Mouse (Mus musculus): ENCODE measurements around the gene Gfap.

The Gfap gene

DNA sequence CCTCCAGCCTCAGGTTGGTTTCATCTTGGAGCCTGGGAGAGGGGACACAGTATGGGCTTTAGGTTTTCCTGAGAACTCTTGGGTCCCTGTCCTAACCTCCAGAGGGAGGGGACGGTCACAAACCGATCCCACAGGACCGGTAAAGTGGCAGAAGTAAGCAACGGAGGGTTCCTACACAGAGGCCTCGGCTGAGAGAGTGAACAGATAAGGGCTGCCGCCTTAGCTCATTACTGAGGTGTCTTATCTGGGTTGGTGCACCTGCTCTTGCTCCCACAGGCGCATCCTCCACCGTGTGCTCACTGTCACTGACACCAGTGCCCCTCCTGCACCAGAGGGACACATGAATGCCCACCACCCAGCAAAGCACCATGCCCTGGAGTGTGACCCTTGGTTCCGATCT lies 4.9 kb downstream of the Gfap start:
- no peak for DNase-seq

DNA sequence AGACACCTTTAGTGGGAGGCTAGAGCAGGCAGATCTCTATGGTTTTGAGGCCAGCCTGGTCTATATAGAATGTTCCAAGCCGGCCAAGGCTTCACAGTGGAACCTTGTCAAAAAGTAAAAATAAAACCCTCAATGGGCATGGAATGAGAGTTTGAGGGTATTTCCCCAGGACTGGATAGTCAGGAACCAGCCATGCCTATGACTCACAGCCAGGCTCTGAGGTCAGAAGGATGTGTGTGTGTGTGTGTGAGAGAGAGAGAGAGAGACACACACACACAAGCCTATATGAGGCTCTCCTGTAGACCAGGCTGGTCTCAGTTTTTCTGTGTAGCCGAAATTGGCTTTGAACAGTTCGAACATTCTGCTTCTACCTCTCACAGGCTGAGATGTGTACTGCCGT lies 6.0 kb downstream of the Gfap start:
- DNase-seq: no peak

DNA sequence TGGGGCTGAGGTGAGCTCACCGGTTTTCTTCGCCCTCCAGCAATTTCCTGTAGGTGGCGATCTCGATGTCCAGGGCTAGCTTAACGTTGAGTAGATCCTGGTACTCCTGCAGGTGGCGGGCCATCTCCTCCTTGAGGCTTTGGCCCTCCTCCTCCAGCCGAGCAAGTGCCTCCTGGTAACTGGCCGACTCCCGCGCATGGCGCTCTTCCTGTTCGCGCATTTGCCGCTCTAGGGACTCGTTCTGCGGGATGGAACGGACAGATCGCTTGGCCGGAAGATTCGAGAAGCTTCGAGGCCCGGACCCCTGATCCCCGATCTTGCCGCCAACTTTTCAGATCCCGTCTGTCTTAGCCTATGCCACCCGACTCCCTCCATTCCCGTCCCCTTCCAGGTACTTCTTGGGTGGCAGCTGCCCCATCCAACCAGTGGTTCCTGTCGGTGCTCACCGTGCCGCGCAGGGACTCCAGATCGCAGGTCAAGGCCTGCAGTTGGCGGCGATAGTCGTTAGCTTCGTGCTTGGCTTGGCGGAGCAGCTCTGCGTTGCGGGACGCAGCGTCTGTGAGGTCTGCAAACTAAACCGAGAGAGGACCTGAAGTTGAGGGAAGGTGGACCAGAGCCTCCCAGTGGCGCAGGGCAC lies 7.6 kb downstream of the Gfap start:
- DNase-seq: no peak

DNA sequence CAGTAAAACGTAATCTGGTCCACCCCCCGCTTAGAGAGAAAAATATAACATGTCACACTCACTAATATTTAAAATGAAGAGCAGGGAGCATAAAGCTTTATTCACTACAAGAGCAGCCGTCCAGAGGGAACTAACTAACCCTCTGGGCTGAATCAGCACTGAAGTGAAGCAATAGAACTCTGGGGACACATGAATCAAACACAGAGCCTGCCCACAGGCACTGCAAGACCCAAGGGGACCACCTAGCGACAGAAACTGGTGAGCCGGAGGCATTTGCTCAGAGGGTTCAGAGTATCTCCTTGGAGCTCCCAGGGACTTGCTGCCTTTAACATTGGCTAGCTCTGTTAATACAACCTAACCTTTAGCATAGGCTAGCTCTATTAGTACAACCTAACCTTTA lies 10.6 kb downstream of the Gfap start:
- no peak for DNase-seq

DNA sequence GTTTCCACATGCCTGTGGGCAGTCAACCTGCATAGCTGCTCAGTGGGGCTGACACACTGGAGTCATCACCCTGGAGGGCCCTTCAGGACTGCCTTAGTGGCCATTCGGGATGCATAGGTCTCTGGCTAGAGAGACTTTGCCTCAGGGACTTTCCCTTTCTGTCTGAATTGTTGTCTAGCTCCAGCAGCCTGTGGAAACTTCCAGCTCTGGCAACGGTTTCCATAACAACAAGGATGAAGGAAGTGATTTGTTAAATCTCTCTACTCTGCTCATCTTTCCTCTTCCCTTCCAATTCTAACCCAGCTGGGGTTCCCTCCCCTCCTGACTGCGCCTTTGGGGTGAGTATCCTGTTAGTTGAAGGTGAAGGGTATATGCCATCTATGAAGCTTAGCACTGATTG lies 12.6 kb downstream of the Gfap start:
- peak; percentile 44 for DNase-seq

DNA sequence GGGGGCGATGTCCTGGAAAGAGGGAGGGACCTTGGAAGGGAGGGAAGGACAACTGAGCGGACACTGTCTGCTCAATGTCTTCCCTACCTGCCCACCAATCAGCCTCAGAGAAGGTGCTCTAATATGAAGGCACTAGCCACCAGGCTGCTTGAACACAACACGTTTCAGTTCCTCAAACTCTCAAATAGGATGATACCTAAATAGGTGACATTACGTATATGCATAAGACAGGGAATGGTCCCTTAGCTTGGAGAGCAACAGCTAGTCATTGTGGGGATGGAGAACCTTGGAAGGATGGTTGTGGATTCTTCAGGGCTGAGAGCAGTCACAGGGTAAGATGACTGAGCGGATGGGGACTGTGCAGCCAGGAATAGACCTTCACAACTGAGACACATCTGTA lies 13.3 kb downstream of the Gfap start:
- DNase-seq: no peak

DNA sequence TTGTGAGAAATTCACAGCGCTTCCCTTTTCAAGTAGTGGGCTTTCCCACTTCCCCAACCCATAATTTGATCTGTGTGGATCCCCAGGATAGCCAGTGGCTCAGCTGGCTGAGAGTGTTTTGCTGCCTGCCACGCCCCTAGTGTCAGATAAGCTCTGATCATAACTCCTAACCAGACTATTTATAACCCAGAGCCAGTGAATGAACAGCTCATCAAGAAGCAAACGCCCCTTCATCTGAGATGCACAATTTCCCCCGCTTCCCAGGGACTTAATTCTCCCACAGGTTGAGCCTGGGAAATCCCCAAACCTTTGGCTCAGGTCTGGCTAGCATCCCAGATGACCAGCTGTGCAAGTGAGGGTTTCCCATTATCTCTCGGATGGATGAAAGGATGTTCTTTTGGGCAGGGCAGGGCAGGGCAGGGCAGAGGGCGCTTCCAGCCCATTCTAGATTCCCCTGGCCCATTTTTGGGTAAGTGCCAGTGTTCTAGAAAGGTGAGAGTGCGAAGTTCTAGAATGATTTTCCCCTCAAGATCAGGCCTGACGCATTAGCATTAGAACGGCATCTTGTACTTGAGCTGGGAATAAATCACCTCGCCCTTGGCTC lies 16.0 kb downstream of the Gfap start, which contains the start of gene Fam187a:
Fam187a (plus strand) TSS at position 554 of the 604 bp plus-strand sequence.
- DNase-seq: no peak

DNA sequence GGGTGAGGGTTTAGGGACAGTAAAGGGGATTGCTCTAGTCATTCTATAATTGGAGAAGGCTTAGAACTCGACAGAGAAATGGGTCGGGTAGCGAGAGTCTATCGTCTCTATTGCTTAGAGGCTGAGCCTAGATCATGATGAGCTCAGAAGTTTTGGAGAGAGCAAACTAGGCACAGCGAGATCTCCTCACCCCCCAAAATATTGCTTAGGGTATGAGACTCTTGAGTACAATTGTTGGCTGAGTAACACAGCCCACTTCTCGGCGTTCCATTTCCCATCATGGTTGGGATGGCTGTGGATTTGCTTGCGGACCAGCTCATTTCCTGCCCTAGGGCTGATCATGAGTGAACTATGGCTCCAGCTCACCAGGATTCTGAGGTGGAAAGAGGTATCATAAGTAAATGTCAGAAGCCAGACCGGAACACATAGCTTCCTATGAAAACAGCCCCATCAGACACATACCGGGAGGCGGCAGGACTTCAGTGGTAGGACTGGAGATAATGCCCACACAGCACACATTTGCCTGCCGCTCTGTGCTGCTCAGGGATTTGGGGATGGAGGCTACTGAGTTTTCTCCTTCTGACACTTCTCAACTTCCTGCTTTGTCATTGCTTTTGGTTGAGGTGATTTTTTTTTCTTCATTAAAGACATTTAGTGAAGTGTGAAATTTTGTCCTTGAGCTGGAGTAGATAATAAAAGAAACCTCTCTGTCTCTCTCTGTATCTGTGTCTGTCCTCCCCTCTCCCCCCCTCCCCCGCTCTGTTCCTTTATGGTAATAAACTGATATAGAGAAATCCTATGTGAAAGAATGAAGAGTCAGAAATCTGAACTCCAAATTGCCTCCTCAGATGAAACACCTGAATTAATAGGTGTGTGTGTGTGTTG lies 19.2 kb downstream of the Gfap start:
- peak; percentile 24 for DNase-seq

DNA sequence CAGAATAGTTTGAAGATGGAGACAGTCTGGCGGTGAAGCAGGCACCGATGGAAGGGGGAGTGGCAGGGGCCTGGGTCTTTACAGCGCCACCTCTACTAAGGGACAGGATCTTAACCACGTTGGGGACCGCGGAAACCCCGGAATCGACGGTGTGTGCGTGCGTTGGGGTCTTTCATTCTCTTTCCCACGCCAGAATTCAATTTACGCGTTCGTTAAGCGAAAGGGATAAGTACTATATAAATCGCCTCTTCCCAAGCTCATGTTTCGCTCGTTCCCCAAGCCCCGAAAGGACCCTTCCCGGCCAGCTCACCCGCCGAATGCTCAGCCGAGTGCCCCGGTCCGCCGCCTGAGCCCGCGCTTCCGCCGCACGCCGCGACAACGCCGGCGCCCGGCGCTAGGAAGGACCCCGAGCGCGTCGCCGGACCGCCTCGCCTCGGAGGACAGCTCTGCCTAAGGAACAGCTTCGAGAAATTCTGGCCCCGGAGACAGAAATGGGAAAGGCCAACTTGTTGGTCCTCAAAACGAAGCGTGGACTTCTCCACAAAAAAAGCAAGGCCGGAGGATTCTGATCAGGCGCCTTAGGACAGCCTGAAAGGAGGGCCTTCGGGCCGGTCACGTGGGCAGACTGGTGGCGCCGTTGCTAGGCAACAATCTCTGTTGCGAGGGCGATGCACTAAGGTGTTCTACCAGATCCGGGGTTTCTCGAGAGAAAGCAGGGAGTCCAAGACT lies 20.0 kb downstream of the Gfap start, which contains the start of the genes Eftud2 and Ccdc103:
Eftud2 (minus strand) TSS at position 401 of the 729 bp plus-strand sequence.
Ccdc103 (plus strand) TSS at position 620 of the 729 bp plus-strand sequence.
- peak; percentile 93 for DNase-seq

DNA sequence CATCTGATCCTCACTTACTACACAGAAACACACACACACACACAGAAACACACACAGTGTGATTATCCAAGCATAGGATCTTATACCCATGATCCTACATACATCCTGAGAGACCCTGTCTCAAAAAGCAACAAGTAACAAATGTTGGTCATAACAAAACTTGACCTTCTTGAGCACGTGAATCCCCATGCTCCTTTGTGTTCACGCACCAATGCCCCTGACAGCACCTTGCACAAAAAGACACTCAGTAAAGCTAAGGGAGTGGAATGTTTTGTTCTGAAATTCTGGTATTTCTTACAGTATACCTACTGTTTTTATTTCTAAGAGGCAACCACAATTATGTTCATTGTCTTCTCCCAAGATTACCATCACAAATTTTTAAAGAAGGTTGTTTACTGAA lies 21.2 kb downstream of the Gfap start:
- DNase-seq: no peak

DNA sequence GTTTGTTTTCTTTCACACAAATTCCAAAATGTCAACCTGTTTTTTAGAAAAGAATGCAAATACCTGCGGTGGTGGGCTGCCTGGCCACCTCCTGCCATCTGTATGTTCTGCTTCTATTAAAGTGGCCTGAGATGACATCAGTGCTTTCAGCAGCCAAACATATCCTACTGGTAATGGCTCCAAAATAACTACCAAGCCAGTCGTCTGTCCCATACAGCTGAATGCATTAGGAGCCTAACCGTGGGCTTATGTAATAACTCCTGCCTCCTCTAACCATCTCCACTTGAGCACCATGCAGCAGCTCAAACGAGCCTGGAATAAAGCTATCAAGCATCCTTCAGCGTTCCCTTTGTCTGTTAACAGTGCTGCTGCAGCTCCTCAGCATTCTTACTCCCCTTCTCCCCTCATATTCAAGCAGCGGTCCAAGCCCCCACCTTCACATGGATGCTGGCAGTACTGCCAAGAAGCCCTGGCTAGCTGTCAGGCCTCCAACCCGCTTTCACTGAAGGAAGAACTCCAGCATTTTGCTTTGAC lies 25.8 kb downstream of the Gfap start:
- peak; percentile 71 for DNase-seq

DNA sequence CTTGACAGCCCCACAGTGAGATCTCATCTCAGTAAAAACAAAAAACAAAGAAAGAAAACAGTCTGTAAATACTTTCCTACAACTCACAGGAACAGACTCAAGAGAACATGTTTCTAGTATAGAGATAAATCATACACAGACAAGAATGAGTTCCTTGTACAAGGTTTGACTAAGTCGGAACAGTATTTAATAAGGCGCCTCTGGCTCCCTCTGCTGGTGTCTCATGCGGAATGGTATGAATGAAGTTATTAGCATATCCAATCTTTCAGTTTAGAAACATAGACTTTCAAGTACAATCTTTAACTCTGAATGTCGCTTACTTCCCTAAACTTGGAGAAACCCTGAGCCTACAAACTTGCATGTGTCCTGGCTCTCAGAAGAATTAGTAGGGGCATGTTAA lies 36.4 kb downstream of the Gfap start:
- no peak for DNase-seq

DNA sequence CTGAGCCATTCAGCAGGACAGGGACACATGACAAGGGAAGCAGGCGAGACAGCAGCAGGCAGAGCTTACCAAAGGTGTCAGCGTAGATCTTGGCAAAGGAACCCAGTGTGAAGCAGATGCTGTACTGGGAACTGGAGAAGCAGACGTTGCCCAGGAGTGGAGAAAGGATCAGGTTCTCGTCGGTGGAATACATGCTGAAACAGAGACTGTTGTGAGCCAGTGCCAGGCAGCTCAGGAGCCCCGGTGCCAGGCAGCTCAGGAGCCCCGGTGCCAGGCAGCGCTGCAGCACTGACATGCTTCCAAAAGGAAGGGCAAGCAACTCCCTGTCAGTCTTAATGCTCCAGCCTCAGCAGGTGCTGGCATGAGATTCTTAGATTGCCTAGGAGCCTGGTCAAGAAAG lies 40.8 kb downstream of the Gfap start:
- peak; percentile 49 for DNase-seq

DNA sequence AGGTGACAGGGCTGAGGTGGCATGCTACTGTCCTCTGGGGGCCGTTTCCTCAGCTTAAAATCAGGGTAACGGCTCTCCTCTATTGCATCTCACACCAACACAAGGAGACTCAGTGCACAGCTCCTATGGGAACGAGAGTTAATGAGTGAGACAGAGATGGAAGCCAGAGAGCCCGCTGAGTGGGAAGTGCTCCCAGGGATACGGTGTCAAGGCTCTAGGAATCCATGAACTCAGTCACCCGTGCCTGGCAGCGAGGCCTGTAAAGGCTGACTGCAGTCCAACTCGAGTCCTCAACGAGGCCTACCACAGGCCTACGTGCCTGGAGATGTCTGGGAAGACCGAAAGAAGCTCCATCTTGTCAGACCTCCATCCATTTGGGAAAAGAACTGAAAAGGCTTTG lies 41.8 kb downstream of the Gfap start:
- no peak for DNase-seq

DNA sequence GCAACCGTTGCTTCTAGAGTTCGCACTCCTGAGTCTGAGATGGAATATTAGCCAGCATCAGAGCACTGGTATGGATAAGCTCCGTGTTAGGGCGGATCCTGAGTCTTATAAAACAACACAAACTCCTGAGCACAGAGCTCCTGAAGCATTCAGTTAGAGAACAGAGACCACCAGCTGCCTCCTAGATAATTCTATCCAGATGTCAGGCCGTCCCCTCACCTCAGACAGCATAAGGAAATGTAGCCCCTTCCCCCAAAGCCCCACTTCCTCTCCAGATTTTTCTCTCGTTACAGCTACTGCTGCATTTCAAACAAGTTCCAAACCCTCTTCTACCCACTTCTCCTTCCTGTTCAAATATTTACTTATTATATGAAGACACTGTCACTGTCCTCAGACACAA lies 44.8 kb downstream of the Gfap start:
- no peak for DNase-seq

DNA sequence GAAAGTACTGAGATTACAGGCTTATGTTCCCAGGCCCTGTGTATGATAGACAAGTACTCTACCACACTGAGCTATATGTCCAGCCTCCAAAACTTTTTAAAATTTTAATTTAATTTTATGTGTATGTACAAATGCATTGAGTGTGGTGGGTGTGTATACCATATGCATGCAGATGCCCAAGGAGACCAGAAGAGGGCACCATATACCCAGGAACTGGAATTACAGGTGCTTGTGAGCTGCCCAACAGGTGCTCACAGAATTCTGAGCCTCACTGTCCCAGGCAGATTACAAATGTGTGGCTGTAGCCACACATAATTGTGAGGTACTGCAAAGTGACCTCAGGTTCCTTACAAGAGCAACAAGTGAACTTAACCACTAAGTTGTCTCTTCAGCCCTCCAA lies 47.0 kb downstream of the Gfap start:
- DNase-seq: no peak

DNA sequence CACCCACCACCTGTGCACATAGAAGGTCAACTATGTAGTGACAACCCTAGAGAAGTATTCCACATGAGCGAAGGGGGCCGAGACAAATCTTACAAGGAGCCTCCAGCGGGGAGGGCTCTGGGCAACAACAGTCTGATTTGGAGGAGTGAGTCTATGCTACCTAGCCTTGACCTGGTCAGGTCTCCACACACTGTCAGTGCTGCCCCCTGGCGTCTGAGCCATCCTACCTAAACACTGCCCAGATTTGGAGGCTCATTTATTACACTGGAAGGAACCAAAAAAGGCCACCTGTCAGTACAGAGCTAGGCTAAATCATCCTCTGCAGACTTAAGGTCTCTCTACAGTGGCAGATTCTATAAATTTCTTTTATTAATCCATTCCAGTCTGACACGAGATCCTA lies 48.8 kb downstream of the Gfap start:
- no peak for DNase-seq

DNA sequence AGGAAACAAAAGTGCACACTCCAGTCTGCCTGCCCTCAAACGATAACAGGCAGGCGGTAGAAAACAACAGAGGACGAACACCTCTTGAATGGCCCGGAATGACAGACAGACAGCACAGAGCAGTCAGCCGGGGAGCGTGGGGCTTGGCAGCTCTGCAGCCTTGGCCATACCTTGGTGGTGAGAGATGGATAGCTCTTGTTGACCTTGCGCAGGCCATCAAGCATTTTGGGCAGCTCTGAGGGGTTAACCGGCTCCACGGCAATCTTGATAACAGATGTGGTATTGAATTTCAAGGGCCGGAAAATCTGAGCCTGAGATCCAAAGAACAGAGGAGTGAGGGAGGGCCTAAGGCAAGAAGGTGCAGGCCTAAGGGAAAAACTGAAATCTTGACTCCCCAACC lies 54.8 kb downstream of the Gfap start:
- DNase-seq: no peak

DNA sequence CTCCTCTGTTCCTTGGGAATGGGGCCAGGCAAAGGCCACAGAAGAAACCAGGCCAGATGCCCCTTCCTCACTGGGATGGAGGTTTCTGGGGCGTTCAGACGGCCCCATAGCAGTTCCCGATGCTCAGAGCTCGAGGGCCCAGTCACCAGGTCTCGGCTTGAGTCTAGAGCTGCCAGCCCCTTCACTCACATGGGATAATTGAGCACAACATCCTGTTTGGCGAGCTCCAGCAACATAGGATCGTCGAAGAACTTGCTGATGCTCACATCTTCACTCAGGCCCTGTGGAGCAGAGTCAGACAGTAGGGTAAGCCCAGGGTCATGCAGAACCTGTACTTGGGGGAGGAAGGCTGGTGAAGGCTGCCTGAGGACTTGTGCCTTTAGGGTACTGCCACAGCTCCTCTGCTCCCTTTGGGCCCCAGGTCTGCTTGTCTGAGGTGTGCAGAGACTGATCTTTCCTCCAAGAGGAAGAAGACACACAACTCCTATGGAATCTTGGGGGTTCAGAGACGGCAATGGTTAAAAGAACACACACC lies 62.0 kb downstream of the Gfap start:
- DNase-seq: no peak

DNA sequence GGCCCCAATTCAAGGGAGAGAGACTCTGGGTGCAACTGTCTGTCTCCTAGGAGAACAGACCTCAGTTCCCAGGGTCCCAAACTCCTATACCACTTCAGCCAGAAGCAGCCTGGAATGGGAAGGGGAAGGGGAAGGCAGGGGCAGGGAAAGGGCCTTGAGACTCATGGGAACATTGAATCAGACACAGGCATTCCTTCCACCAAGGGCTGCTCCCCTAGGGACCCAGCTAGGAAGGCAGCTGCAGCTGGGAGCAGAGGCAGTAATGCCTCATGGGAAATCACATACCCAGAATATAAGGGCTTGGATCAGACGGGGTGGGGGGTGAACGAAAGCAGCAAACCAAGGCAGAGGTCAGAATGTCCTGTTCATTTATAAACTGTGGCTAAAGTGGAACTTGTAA lies 62.6 kb downstream of the Gfap start:
- DNase-seq: no peak

DNA sequence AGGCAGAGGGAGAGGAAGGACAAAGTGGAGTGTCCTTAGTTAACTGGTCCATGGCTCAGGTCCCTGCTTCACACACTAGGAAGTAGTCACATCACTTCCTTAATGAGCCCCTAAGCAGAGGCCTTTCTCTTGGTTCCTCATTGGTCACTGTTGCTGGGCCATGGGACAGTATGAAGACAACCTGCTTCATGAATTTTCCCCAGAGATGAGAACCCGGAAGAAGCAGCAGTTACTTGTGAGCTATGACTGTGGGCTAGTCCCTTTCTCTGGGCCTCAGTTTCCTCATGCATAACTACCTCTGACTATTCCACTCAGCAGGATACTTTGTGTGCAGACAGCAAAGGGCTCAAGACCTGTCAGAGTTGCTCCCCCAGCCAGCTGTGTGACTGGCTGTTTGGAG lies 63.3 kb downstream of the Gfap start:
- no peak for DNase-seq
